Mouse (Mus musculus) cerebellum, adult (tissue): ENCODE measurements around the gene Wwox.

Experiments used
- ATAC-seq: cut with Nextera tagmentation; 2 replicates; pipeline ENCODE4 v1.9.2; 2017; ENCODE audit warnings: mild to moderate bottlenecking, moderate library complexity, mixed read lengths; ENCODE audit not compliant: insufficient number of reproducible peaks, low FRiP score, low TSS enrichment

Gene Wwox

DNA sequence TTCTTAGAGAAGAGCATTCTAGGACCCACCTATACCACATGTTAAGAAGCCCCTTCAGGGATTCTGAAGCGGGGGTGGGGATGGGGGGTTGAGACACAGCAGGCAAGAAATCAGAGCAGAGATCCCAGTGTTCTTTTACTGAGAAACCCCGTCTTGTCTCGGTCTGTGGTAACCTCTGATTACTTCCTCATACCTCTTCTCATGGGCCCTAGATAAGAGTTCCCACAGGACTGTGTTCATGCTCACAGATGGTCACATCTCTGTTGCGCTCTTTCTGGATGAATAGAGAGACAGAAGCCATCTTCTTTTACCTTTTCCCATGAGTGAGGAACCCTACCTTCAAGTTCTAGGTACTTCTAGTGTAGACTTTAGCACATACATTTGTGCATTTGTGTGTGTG is 488.5 kb downstream of the Wwox start:
- ATAC-seq = no peak

DNA sequence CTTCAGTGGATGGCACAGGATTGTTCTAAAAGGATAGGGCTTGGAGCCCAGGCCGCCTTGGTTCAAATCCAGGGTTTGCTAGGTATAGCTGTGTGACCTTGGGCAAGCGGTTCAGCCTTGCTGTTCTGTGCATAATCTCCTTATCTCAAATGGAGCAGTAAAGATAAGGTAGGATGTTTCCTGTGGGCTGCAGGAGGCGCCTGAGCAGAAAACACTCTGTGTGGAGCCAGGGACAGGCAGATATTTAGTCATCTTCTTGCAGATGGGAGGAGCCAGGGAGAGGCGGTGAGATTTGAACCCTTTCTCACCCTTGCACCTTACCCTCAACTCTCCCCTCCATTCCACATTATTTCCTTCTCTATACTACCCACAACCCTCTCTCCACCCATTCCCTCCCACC is 490.1 kb downstream of the Wwox start:
- ATAC-seq = no peak

DNA sequence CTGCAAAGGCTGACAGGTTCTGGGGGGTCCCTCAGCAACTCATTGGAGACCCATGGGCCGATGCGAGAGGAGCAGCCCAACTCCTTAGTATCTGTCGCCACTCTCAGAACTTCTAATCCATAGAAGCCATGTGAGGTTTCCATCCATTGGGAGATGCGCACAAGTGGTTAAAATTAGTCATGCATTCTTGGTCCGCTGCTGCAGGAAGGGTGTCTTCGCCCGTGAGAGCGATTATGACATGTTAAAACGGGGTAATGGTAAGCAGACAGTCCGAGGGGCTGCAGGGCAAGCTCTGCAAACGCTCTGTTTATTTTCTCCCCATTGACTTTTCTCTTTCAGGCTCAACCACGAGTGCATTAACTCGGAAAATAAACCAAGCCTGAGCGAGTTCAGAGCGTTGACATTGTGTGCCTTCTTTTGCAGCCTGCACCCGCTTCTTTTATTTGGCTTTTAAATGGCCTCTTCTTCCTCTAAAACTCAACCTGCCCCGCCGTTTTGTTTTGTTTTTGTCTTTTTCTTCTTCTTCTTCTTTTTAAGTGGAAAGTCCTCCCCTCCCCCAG is 492.7 kb downstream of the Wwox start:
- no peak for ATAC-seq

DNA sequence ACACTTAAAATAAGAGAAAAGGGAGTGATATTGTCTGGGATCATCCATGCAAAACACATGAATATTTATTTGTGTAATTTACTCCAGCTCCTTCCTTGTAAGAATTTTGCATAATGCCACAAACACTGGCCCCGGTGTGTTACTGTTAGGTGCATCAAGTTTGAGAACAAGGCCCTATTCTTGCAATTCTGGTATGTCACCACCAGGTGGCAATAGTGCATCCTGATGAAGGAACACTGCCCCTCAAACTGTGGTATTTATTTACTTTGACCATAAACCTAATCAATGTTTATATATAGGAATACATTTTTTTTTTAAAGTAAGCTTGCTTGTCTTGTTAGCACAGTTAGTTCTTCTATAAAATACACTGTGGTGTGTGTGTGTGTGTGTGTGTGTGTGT is 493.8 kb downstream of the Wwox start:
- no peak for ATAC-seq

DNA sequence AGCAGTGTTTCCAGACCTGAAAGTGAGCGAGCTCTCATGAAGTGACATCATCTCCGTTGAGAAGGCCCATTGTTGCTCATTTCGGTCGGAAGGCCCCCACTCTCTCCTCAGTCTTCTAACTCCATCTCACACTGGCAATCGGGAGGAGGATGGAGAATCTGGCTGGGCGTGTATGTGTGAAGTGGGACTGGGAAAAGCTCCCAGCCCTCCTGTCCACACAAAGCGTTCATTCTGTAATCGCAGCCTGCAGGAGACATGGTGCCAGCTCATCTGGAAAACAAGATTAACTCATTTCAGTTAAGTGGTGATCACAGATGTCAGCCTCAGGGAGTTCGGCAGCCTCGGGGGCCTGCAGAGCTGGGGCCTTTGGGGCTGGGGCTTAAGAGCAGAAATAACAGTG is 497.4 kb downstream of the Wwox start:
- no peak for ATAC-seq

DNA sequence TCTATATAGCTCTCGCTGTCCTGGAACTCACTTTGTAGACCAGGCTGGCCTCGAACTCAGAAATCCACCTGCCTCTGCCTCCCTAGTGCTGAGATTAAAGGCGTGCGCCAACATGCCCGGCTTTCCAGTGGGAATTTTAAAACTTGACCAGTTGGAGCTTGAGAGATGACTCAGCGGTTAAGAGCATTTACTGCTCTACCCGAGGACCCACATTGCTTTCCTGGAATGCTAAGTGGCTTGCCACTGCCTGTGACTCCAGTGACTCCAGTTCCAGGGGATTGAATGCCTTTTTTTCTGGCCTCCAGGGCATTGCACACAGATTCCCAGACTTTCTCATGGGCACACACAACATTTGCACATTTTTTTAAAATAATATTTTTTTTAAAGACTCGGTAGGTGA is 499.9 kb downstream of the Wwox start:
- no peak for ATAC-seq

DNA sequence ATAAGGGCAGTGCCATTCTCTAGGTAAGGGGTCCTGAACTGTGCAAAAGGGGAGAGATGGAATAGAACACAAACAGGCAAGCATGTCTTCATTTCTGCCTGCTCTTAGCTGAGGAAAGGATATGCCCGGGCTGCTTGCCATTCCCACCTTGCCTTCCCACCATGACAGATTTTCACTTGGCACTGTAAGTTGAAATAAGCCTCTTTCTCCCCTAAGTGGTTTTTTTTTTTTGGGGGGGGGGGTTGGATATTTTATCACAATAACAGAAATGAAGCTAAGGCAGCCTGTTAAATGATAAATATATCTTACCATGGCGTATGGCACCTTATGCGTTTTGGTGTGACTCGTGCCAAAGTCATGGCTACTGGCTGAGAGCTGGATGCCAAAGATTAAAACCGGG is 501.6 kb downstream of the Wwox start:
- ATAC-seq = no peak

DNA sequence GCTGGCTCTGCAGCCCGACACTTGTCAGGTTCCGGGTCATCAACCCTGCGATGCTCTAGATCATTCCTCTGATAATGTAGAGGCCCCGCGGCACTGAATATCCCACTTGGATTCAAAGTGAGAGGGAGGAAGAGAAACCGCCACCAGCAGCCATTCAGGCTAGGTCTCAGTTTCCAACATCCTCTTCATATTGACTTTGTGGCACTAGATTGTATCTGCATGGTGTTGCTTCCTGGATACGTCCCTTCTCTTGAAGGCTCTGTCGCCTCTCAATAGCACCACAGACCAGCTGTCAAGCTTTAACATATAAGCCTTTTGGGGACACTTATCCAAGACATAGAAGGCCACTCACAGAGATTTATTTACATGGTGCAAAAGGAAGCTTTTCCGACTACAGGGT is 502.2 kb downstream of the Wwox start:
- ATAC-seq = no peak

DNA sequence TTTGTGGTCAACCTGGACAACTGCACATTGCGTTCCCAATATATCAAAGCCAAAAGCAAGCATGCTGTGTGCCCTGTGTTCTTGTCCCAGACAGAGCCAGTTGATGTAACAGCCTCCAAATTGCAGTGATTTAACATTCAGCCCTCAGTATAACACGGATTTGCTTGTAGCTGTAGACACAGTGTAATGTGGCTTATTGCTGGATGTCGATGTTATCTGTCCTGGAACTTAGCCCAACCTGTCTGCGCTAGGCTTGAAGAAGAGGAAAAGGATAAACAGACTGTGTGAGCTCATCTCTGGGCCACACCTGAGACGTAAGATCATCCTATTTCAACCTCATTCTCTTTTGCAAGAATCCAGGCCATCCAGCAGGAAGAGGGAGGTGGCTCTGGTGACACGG is 508.5 kb downstream of the Wwox start:
- no peak for ATAC-seq

DNA sequence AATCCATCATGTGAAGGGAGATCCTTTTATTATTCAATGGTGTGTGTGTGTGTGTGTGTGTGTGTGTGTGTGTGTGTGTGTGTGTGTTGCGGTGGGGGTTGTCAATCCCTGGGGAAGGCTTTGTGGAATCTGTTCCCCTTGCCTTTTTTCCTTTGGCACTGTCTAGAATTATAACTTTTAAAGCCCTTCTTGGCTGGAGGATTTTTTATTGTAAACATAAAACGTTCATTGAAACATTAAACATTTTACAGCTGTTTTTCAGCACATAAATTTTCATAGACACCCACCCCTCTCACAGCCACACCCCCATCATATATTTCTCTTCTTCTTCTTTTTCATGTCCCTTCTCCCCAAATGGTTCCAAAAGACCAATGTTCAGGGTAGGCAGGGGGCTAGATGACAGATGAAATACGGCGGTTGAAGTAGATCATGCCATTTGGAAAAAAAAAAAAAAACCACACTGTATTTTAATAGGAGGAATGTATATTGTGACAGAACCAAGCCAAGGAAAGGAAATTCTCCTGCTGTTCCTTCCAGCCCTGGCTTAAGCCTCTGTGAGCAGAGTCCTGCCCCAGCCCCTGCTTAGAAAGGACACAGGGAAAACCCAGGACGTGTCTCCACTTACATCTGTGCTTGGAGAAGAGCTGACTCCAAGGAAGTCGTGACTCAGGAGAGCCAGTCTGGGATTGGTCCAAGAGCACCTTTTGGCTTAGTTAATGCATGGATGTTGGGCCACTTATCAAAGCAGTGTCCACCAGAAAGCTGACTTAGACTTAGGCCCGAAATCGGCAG is 517.1 kb downstream of the Wwox start:
- no peak for ATAC-seq

DNA sequence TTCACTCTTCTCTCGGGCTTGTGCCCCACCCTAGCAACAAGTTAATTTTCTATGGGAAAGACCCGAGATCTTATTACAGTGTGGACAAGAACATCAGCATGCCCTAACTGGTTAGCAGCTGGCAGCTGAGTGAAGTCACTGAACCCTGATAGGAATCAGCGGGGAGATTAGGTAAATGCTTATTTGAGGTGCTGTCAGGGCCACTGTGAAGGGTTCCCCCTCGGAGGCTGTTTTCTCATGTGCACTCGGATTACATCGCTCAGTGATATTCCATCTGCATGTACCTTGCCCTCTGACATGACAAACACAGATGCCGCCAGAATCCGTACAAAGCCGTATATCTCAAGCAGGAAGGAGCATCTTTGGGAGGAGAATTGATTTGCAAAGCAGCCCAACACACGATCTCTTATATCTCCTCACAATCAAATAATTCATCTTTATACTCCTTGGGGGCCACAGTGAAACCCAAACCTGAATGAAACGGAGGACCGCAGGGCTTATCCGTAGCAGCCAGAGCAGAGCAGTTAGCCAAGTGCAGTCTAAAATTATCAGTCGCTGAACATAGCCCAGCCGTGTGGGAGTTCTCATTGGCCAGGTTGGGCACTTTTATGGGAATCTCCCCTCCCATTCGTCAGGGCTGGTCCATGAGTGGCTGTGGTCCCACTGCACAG is 519.1 kb downstream of the Wwox start:
- no peak for ATAC-seq

DNA sequence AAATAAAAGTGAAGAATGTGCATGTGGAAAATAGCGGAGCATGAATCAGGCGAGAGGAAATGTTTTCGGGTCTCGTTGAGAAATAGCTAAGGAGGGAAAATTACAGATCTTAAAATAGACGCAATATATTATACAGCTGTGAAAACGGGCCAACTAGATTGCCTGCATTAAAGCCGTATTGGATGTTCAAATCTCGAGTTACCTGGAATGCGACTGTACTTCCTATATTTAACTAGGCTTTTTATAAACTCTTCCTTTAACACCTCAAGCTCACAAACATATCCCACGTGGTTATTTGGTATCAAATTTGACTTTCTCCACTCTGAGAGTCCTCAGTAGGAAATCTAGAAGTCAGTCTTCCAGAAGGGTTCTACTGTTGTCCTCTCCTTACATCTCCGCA is 520.0 kb downstream of the Wwox start:
- ATAC-seq = no peak

DNA sequence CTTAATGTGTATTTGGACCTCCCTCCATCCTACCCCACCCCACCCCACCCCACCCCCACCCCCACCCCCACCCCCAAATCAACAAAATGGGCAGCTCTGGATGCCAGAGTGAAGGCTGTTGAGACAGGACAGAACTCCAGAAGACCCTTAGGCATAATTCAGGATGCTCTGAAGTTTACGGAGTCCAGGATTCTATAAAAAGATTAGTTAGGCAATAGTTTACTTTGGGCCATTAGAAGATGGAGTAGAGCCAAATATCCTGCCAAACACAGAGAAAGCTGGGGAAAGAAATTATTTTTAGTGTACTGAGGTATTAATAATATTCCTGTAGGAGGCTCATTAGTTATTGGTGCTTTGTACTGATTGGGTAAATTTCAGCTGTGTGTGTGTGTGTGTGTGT is 523.0 kb downstream of the Wwox start:
- no peak for ATAC-seq

DNA sequence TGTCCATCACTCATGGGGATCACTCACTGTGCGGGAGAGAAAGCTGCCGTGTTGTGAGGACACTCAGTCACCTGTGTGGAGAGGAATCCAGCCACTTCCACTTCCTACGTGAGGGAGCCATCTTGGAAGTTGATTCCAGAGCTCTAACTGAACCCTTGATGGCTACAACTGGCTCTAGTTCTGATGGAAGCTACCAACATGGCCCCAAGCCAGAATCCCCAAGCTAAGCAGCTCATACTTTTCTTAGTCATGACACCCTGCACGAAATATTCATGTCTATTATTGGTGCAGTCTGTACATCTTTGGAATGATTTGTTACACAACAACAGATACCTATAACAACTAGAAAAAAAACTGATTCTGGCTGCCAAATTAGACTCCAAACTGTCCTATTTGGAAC is 523.8 kb downstream of the Wwox start:
- no peak for ATAC-seq

DNA sequence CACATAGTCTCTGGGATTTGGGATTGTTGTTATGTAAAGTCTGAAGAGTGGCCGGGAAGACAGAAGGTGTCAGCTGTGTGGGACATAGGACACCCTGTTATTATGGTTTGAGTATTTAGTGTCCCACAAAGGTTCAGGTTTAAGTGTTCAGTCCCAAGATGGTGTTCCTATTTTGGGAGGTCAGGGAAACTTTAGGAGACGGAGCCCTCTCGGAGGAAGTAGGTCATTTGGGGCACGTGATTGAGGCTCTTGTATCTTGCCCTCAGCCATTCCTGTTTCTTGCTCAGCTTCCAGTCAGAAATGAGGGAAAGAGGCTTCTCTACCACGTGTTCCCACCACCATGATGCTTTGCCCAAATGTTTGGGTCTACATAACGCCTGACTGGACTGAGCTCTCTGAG is 524.8 kb downstream of the Wwox start:
- no peak for ATAC-seq

DNA sequence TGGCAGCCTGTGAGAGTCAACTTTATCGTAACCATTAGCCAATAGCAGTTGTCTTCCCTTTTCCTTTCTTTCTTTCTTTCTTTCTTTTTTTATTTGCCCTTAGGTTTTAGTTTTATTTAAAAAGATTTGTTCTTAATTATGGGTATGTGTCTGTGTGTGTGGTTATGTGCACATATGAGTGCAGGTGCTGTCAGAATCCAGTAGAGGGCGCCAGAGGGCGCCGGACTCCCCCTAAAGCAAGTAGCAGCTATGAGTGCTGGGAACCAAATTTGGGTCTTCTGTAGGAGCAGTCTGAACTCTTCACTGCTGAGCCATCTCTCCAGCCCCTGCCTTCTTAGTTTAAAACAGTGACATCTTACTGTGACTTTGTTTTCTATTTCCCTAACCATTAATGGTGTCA is 529.4 kb downstream of the Wwox start:
- ATAC-seq = no peak

DNA sequence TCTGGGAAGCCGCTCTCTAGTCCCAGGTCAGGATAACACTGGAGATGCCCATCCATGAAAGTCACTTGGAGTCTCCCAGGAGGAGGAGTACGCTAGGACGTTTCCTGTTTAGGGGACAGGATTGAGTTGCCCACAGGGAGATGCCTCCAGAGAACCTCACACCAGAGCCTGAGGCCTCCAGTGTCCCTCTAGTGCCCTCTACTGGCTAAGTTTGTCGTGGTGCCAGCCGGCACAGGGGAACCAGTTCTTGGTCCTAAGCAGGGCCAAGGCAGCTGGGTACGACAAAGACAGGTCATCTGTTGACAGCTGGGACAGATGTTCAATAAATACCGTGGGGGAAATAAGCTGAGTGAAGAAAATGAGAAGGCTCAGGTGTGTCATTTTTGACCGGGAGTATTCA is 531.9 kb downstream of the Wwox start:
- ATAC-seq = peak; percentile 92

DNA sequence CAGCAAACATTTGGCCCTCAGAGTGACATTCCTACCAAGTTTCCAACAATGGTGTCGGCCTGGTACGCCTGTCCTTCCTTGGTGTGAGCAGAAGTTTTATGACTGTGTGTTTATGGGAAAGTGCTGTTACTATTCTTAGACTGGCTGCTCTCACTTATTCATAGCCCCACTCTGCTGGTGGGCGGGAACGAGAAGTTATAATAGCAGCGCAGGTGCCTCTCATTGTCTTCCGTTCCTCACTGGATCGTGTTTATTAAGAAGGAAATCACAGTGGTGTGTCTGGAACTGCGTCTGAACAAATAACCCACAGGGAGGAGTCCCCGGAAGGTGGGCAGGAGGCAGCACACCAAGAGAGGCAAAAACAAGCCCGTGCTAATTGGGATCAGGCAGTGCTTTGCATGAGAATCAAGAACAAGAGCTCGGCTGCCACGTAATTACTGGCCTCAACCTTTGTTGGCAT is 533.6 kb downstream of the Wwox start:
- no peak for ATAC-seq

DNA sequence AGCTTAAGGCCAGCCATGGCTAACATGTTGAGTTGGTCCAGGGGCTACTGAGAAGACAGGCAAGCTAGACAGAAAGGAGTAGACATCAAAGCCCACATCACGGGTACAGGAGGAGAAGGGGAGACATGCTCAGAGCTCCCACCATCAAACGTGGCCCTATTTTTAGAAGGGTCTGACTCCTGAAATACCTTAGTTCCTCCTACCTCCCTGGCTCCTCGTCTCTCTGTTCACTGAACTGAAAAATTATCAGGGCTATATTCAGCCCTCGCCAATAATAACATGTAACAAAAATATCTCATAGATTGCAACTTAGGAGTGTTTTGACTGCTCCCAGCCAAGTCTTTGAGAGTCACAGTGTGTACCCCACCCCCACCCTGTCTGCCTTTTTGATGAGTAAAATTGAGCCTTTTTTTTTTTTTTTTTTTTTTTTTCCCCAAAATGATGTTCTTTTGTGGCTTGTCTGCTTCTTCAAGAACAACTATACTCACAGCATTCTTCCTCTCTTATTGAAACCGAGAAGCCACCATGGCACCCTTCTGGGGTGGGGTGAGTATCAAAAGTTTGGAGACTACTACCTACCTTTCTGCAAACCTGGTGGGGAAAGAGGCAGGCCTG is 535.0 kb downstream of the Wwox start:
- no peak for ATAC-seq

DNA sequence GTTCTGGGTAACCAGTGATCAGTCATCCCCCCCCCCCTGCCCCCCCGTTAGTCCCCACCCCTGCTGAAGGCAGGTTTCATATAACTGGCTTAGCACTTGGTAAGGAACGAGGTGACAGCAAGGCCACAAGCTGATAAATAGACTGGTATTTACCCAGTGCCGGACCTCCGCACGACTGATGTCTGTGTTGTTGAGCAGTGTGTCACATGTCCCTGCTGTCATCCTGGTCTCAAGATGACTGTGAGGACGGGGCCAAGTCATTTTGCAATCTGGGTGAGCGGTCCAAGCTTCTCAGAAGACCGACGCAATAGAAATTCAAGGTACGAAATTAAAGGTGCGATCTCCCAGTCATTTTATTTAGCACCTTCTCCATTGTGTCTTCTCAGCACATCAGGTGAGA is 538.3 kb downstream of the Wwox start:
- no peak for ATAC-seq

DNA sequence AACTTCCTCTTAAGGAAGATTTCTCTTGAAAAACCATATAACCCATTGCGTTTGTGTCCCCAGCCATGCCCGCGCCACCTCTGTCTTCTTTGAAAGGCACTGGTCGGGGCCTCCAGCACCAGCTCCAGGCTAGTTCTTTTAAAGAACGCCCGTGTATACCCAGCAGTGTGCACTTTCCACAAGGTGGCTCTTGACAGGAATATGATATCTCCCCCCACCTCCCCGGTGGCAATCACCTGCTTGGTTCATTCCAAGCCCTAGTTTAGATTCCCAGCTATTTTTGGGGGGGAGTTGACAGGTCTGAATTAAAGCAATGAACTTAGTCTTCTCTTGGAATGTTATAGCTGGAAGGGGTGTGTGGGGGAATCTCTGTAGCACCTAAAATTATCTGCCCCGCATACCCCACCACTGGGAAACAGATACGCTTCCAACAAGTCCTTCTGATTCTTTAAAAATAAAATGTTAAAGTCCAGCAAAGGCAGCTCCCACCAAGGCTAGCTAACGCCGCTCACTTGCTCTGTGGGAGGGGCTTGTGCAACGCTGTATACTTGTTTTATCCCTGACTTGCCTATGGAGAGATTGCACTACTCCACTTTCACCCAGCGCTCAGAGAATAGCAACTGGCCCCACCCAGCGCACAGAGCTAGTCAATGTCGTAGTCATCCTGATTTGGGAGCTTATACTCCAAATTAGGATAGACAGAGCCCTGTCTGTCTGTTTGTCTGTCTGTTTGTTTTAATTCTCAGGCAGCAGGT is 538.9 kb downstream of the Wwox start:
- ATAC-seq = no peak
